Mouse (Mus musculus): ENCODE results near the gene Inafm2.

- TF ChIP-seq CTCF (IDR thresholded peaks at IDR 0.05; ENCODE audit: extremely low read depth, insufficient read depth, insufficient read length, insufficient replicate concordance) (no peak), POLR2A (IDR thresholded peaks at IDR 0.05; ENCODE audit: low read depth, low read length) (no peak)
Observed at GRCm38 (mm10) chr2:118741183-118741582, 4.4 kb upstream of the Inafm2 start.

Data from spleen, adult 2 months (tissue).